Mouse (Mus musculus) gastrocnemius, adult 8-10 months (tissue): ENCODE measurements around the gene Mycn. TPM values are rescaled to one million over a fixed set of nuclear protein-coding genes. Genes with fewer than 3 reads are reported as not detected.

Source experiments
- DNase-seq, 2 experiments: peaks; one replicate each; pipeline ENCODE4 v3.0.0; 2022; ENCODE audit warnings: low spot score in 2 of 2
- total RNA-seq, 4 experiments: library from RNA; stranded (reverse); gene quantifications; 2 replicates each; pipeline ENCODE4 v1.2.4; 2022

Gene Mycn
- total RNA-seq, 4 experiments from 2014 or later: 0.34 to 3.5 (median 0.63) TPM

DNA sequence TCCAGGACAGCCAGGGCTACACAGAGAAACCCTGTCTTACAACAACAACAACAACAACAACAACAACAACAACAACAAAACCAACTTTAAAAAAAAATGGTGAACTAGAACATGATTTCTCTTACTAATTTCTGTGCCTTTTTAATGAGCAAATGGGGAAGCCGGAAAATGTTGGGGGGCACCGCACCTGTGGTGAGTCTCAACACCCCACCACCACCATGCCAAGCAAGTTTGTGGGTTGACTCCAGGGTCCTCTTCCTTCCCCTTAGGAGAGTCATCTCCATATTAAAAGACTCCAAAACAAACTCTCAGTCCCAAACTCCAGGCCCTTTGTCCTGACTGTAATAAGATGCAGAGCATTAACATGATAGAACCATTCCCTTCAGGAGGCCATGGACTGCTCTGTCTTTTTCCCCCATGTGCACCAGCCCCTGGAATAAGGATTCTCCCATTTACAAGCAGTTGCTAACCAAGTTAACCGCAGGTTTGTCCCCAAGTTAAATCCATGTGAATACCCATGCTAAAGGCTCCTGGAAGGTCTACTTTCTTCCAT lies 14.7 kb downstream of the Mycn start:
- no peak for DNase-seq

DNA sequence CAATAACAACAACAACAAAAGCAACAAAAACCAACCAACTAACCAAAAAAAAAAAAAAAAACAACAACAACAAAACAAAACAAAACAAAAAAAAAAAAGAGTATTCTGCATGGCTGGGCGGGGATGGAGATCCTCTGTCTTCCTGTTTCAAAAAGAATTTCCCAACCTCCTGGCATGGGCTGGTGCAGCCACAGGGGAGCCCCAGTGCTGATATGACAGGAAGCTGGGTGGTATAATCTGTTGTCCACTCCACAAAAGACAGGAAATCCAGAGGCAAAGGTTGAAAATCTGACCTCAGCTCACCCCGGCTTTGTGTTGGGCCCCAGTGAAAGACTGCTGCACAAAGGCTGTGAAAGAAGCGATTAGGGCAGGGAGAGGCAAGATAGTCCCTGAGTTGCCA lies 17.3 kb downstream of the Mycn start:
- no peak for DNase-seq

DNA sequence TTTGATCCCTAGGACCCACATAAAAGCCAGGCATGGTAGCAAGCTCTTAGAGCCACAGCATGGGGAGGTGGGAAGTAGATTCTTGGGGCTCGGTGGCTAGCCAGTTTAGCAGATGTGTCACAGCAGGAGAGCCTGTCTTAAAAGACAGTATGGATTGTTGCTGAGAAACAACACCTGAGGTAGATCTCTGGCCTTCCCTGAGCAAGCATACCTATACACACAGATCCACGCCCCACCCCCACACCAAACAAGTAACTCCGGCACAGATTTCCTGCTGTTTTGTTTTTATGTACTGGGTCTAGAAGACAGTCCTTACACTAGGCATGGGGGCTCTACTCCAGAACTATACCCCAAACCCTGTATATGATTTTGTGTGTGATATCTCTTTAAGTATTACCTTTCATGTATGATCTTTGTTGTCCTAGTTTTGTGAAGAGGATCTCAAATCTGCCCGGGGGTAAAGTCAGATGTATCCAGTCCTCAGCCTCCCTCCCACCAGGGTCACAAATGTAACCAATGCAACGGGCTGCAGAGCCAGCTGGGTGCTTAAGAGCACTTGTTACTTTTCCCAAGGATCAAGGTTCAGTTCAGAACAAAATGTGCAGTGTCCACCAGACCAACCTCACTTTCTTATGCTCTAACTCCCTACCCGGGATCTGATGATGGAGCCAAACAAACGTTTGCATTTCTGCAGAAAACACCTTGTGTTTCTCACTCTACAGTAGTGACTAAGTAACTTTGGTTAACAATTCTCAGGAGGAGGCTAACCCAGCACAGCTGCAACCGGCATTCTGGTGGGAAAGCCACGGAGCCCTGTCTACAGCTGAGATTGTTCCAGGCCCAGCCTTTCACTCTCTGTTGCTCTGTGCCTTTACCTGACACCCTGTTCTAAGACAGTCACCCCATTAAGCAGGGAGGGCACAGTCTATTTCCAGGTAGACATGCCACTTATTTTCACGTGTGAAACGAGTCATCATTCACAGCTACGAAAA lies 21.3 kb downstream of the Mycn start:
- DNase-seq: no peak

DNA sequence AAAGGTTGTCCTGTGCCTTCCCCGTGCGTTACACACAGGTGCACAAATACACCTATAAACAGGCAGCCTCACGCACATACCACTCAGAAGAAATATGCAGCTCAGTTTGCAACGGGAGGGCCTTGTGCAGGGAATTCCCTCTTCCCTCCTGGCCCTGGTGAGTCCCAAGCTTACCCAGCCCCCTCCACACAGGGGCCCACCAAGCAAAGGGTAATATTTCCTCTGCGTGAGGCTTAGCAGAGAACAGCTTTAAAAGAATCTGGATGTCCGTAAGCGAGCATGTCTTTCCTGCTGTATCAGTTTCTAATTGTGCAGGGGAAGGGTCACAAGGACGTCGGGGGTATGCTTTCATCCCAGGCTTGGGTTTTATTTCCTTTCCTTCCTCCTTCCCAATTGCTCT lies 25.4 kb downstream of the Mycn start:
- DNase-seq: no peak

DNA sequence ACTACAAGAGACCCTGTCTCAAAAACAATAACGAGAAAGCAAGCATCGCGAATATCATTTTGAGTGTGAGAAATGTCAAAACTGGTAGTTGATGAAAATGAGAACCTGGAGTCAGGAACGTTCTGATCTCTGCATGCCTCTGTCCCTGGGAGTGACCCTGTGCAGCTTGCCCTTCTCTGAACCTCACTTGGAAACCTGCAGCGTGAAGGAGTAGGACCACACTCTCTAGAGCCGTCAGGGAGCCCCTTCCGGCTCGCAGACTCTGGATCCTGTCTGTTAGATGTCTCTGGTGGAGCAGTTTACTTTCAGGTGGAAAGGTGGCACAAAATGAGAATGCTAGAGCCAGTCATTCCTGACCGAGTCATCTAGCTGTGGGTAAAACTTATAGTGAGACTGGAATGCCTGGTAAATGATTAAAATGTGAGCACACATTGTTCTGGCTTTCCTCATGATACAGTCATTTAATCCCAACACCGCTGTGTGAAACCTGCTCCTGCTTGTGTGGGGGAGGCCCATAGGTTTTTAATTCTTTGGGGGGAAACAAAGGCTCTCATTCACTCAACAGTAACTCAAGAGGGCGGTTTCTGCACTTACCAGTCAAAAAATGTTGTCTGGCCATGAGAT lies 31.2 kb downstream of the Mycn start:
- DNase-seq: no peak

DNA sequence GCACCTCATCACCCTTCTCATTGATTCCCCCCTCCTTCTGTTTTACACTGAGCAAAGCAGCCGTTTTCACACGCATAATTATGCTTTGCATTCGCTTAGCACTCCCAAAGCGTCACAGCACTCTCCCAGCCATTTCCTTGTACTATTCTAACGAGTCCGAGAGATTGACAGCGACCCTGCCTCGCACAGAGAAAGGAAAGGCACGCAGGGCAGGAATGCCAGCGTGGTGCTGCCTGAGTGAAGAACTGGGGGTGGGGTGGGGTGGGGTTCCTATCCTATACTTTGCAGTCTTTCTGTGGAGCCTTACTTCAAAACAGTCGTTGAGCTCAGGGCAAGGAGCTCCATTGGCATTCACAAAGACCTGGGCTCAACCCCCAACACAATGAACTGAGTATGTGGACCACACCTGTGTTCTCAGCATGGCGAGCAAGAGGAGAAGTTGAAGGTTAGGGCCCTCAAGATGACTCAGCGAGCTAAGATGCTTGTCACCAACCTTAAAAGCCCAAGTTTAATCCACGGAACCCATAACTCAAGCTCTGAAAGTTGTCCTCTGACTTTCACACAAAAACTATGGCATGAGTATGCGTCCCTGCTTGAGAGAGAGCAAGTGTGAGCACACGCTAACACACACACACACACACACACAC lies 32.0 kb downstream of the Mycn start:
- no peak for DNase-seq

DNA sequence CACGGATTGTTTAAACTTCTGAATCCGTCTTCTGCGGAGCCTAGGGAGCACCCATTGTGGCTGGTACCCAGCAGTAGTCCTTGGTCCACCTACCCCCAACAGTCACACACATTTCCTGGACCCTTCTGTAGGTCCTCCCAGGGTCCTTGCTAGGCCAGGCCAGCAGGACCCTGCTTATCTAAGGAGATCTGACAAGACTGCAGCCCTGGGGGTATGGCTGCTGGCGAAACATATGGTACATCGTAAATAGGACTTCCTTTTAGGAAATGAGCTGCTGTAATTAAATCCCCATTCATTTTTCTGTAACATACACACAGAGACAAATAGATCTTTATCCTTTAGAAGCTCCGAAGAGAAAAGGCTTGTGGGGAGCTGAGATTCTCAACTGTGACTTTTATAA lies 34.9 kb downstream of the Mycn start:
- DNase-seq: no peak

DNA sequence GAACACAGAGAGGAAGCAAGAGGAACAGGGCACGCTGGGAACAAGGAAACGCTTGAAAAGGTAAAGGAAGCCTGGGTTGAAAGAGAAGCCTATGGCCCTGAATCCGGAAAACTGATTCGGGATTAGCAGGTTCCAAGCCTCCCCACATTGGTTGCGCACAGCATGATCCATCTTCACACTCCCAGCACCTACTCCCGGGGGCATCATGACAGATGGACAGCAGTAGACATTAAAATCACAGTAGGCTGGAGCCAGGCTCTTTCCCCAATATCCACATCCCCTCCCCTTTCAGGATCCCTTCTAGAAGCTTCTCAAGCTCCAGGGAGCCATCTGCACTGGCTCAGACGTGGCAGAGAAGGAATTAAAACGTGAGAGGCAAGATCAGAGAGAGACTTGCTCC lies 35.4 kb downstream of the Mycn start:
- no peak for DNase-seq

DNA sequence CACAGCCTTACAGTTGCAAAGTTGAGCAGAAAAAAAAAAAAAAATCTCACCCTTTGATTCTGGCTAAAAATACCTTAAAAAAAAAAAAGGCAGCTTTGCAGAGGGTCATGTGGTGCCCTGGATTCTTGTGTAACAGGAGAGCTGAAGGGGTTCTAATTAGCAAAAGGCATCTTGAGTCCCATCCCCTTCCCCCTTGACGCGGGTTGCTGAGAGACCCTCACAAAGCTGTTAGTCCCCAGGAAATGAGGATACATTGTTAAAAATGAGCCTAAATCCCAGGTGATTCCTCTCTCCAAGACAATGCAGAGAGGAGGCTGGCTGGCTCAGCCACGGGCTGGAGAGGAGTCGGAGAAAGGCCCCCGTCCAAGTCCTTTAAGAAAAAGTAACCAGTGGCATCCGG lies 36.6 kb downstream of the Mycn start:
- DNase-seq: no peak

DNA sequence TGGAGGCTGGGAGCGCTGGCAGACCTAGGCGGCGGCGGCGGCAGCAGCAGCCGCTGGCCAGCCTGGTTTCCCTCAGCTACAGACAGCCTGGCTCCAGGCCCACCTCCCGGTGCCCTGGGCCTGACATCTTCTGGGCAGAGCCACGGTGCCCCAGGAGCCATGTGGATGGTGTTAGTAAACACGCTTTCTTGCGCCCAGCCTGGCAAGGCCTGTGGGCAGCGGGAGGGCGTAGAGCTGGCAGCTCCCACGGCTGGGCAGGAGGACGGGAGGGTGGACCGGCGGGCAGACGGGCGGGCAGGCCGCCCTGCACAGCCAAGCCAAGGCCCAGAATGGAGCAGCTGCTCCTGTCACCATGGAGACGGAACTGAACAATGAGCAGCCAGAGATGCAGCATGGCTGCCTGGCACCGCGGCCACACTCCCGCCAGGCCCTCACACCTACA lies 37.2 kb downstream of the Mycn start:
- DNase-seq: peak; percentile 77 to 93

DNA sequence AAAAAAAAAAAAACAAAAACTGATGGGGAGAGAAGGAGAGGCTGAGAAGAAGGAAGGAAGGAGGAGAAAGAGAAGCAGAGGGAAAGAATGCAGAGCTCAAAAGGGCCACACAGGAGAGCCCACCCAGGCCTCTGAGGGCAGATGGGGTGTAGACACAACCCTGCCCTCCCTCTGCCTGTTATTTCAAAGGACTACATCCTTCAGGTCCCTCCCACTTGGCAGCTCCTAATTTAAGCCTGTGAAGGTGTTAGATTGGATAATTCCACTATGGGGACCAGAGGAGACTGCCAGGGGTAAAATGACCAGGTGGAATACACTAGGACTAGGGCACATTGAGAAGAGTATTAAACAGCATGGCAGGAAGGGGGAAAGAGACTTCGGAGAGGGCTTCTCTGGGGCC lies 37.6 kb downstream of the Mycn start:
- DNase-seq: no peak

DNA sequence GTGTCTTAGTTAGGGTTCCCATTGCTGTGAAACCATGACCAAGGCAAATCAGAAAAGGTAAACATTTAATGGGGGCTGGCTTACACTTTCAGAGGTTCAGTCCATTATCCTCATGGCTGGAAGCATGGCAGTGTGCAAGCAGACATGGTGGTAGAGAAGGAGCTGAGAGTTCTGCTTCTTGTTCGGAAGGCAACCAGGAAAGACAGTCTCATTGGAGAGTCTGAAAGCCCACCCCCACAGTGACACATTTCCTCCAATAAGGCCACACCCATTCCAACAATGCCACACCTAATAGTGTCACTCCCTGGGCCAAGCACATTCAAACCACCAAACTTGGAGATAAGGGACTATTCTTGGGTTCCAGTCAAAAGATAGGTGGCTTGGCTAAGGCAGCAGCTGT lies 39.3 kb downstream of the Mycn start:
- no peak for DNase-seq

DNA sequence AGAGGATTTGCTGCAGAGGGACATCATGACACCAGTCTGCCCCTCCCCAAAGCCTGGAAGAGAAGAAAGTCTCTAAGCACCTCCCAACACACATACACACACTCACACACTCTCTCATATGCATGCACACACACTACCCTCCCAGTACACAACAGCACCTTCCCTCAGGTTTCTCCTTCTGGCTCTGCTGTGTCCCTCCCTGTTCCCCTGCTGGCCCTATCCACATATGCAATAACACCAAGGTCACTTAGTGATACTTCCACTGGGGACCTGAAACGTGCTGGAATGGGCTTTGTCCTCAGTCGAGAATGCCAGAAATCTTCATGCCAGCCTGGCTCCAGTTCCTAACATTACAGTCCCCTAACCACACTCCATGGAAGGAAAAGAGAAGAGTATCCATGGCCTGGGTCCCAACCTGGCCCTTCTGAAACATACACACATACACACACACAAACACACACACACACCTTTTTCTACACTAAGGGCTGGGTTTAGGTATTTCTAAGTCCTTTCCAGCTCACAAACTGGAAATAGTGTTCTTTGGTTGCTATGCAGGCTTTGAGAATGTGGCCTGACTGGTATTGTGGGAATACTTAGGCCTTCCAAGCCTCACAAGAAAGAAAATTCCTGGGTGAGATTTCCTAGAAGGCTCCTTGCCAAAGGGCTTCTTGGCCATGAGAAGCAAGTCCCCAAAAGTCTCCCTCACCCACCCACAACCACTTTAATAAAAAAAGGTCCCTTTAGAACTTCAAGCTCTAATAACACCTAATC lies 43.2 kb downstream of the Mycn start:
- no peak for DNase-seq

DNA sequence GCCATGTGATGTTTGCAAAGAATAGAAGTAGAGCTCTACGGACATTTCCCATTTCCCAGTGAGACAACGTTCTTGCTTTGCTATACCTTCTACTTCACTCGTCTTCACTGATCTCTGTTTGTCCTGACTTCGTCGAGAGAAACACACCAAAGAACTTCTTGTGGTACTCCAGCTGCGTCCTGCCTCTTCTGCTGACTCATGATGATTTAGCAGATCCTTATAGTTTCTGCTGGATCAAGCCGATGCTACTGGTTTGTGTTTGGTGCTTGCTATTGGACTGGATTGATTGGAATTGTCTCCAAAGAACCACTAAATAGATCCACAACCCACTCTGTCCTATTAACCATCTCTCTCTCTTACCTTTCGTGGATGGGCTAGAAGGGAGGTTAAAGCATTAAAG lies 47.7 kb downstream of the Mycn start:
- no peak for DNase-seq

DNA sequence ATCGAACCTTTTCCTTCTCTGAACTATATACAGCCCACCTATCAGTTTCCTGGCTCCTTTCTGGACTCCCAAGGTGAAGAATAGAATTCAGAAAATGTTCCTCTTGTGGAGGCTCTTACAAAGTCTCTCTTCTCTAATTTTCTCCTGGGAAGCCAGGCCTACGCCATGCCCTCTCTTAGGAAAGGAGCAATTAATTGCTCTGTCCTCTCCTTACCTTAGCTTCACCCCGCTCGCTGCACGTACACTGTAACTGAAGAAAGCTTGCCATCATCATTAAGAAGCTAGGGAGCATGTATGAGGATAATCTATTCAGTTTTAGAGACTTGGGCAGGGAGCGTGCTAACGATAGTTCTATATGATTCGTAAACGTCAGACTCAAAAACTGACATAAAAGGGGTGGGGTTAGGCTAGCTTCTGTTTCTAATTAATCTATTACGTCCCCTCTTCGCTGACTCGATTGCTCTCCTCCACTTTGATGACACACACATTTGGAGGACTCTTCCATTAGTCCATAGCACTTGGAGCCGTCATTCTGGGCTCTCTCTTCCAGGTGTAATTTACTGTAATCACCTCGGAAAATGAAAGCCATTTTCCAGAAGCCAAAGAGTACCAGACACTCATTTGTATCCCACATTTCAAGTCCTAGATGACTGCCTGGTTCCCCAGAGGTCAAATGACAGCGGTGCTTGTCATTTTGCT lies 55.4 kb downstream of the Mycn start:
- DNase-seq: no peak
